Mouse (Mus musculus) forebrain, embryonic 10.5 days (tissue): ENCODE results near the gene Ppm1d. TPM values are rescaled to one million over a fixed set of nuclear protein-coding genes. Genes with fewer than 3 reads are reported as not detected.

ENCODE experiments used
- DNase-seq: peaks from one replicate; pipeline ENCODE4 v3.0.0-alpha.2; 2017; ENCODE audit warnings: low spot score; ENCODE audit errors: extremely low spot score
- H3K27ac ChIP-seq: fragments of 300-500 bp; sonication (generic); 2 replicates; pipeline ENCODE4 v1.5.1; 2016; ENCODE audit warnings: mild to moderate bottlenecking
- H3K27me3 ChIP-seq: fragments of 300-500 bp; sonication (generic); 2 replicates; pipeline ENCODE4 v1.6.1; 2016; ENCODE audit warnings: mild to moderate bottlenecking; ENCODE audit not compliant: poor library complexity, severe bottlenecking
- H3K36me3 ChIP-seq: fragments of 300-500 bp; sonication (generic); replicated peaks from 2 replicates; pipeline ENCODE4 v1.6.1; 2016; ENCODE audit warnings: mild to moderate bottlenecking, moderate library complexity
- H3K4me1 ChIP-seq: fragments of 300-500 bp; sonication (generic); 2 replicates; pipeline ENCODE4 v1.6.1; 2016
- H3K4me3 ChIP-seq: fragments of 300-500 bp; sonication (generic); 2 replicates; pipeline ENCODE4 v1.5.1; 2016; ENCODE audit warnings: mild to moderate bottlenecking, moderate library complexity
- H3K9me3 ChIP-seq: fragments of 300-500 bp; sonication (generic); 2 replicates; pipeline ENCODE4 v1.6.1; 2016; ENCODE audit warnings: mild to moderate bottlenecking, moderate library complexity
- WGBS: fragments of 180-500 bp; shearing (Covaris S2); methylation state at CpG from one replicate; pipeline ENCODE4 v1.1.7; 2016; 5-methylcytosine and 5-hydroxymethylcytosine counted together
- polyA plus RNA-seq: library from polyadenylated mRNA; unstranded; fragments of >200 nt; fragmentation: Nextera tagmentation; extraction: Ambion mirVana; gene quantifications from 2 replicates; pipeline ENCODE4 v1.2.1, GENCODE M21; 2016

Ppm1d gene
- 20.6 and 20.9 TPM in 2 replicates for polyA plus RNA-seq

- peaks cover 4% of the 10 kb centered on the region; the same call in 1 of the 2 replicates for H3K9me3 ChIP-seq
- peaks cover 22% of the 10 kb centered on the region for H3K36me3 ChIP-seq
- under 1% methylated on average over 74 of the region's 78 CpGs for WGBS
- peaks cover 27% of the 10 kb centered on the region for H3K4me1 ChIP-seq
- H3K27me3 ChIP-seq = 0 out of 2 replicates have a peak, but pooled peaks cover 3% of the 10 kb centered on the region
- peak within 1 kb of the TSS; percentile 96 for H3K27ac ChIP-seq
- DNase-seq = peak; percentile 99
- H3K4me3 ChIP-seq = peak within 1 kb of the TSS; percentile 93
These were observed at the start of gene Ppm1d for GRCm38 (mm10) chr11:85310713-85311574. Gene Ppm1d, plus strand, starts transcription at chr11:85311244.

- Histone ChIP-seq H3K4me1 (no peaks in the 10 kb centered on the region), H3K9me3 (no peaks in the 10 kb centered on the region), H3K27ac (no peak overlapping the region), H3K36me3 (no peaks in the 10 kb centered on the region), H3K4me3 (no peak overlapping the region), H3K27me3 (no peaks in the 10 kb centered on the region)
- DNase-seq = no peak
- WGBS = 80% methylated on average over 5 of the region's 5 CpGs
These were observed 46.4 kb upstream of the Ppm1d start for GRCm38 (mm10) chr11:85264635-85265034.

GRCm38 (mm10) chr11:85267393-85267792 lies 43.7 kb upstream of the Ppm1d start:
- Histone ChIP-seq H3K4me1 (no peaks in the 10 kb centered on the region), H3K27ac (no peak overlapping the region), H3K4me3 (no peak overlapping the region), H3K9me3 (no peaks in the 10 kb centered on the region), H3K27me3 (no peaks in the 10 kb centered on the region), H3K36me3 (no peaks in the 10 kb centered on the region)
- no peak for DNase-seq
- WGBS = 80% methylated on average over 1 of the region's 1 CpGs

- H3K4me1 ChIP-seq = no peaks in the 10 kb centered on the region
- no peak overlapping the region for H3K27ac ChIP-seq
- no peak overlapping the region for H3K4me3 ChIP-seq
- H3K36me3 ChIP-seq = no peaks in the 10 kb centered on the region
- peak; percentile 33 for DNase-seq
- no peaks in the 10 kb centered on the region for H3K27me3 ChIP-seq
- H3K9me3 ChIP-seq = no peaks in the 10 kb centered on the region
- 53% methylated on average over 3 of the region's 3 CpGs for WGBS
These were observed 40.4 kb upstream of the Ppm1d start for GRCm38 (mm10) chr11:85270631-85271030.

- no peaks in the 10 kb centered on the region for H3K4me1 ChIP-seq
- no peaks in the 10 kb centered on the region for H3K36me3 ChIP-seq
- H3K9me3 ChIP-seq = no peaks in the 10 kb centered on the region
- 72% methylated on average over 6 of the region's 6 CpGs for WGBS
- H3K27me3 ChIP-seq = no peaks in the 10 kb centered on the region
- no peak overlapping the region for H3K27ac ChIP-seq
- DNase-seq = no peak
- H3K4me3 ChIP-seq = no peak overlapping the region
These were observed 37.7 kb upstream of the Ppm1d start for GRCm38 (mm10) chr11:85273299-85273698.

- WGBS = 93% methylated on average over 5 of the region's 5 CpGs
- Histone ChIP-seq H3K27ac (no peak overlapping the region), H3K36me3 (no peaks in the 10 kb centered on the region), H3K4me3 (no peak overlapping the region), H3K4me1 (no peaks in the 10 kb centered on the region), H3K27me3 (no peaks in the 10 kb centered on the region), H3K9me3 (no peaks in the 10 kb centered on the region)
- no peak for DNase-seq
These were observed 35.9 kb upstream of the Ppm1d start for GRCm38 (mm10) chr11:85275151-85275550.

GRCm38 (mm10) chr11:85277609-85278008 lies 33.4 kb upstream of the Ppm1d start:
- Histone ChIP-seq H3K4me1 (no peaks in the 10 kb centered on the region), H3K27ac (no peak overlapping the region), H3K9me3 (no peaks in the 10 kb centered on the region), H3K4me3 (no peak overlapping the region), H3K27me3 (no peaks in the 10 kb centered on the region), H3K36me3 (no peaks in the 10 kb centered on the region)
- no peak for DNase-seq
- WGBS = 80% methylated on average over 5 of the region's 5 CpGs

- H3K27ac ChIP-seq = no peak overlapping the region
- WGBS = 84% methylated on average over 1 of the region's 1 CpGs
- no peaks in the 10 kb centered on the region for H3K9me3 ChIP-seq
- no peaks in the 10 kb centered on the region for H3K27me3 ChIP-seq
- H3K4me1 ChIP-seq = no peaks in the 10 kb centered on the region
- no peak for DNase-seq
- no peak overlapping the region for H3K4me3 ChIP-seq
- no peaks in the 10 kb centered on the region for H3K36me3 ChIP-seq
These were observed 32.9 kb upstream of the Ppm1d start for GRCm38 (mm10) chr11:85278175-85278574.

- Histone ChIP-seq H3K27me3 (no peaks in the 10 kb centered on the region), H3K27ac (no peak overlapping the region), H3K36me3 (no peaks in the 10 kb centered on the region), H3K4me3 (no peak overlapping the region), H3K9me3 (no peaks in the 10 kb centered on the region), H3K4me1 (no peaks in the 10 kb centered on the region)
- 85% methylated on average over 15 of the region's 15 CpGs for WGBS
- no peak for DNase-seq
These were observed 29.7 kb upstream of the Ppm1d start for GRCm38 (mm10) chr11:85281219-85281878.

GRCm38 (mm10) chr11:85297953-85298352 lies 13.1 kb upstream of the Ppm1d start:
- no peaks in the 10 kb centered on the region for H3K36me3 ChIP-seq
- no peak overlapping the region for H3K4me3 ChIP-seq
- no peaks in the 10 kb centered on the region for H3K27me3 ChIP-seq
- WGBS = 79% methylated on average over 13 of the region's 13 CpGs
- H3K9me3 ChIP-seq = no peaks in the 10 kb centered on the region
- no peak overlapping the region for H3K27ac ChIP-seq
- H3K4me1 ChIP-seq = peaks cover 2% of the 10 kb centered on the region; the same call in 1 of the 2 replicates
- DNase-seq = no peak

- Histone ChIP-seq H3K4me1 (peaks cover 2% of the 10 kb centered on the region; the same call in 1 of the 2 replicates), H3K27ac (no peak overlapping the region), H3K36me3 (no peaks in the 10 kb centered on the region), H3K9me3 (no peaks in the 10 kb centered on the region), H3K4me3 (no peak overlapping the region), H3K27me3 (no peaks in the 10 kb centered on the region)
- no peak for DNase-seq
- WGBS = 89% methylated on average over 2 of the region's 2 CpGs
These were observed 11.2 kb upstream of the Ppm1d start for GRCm38 (mm10) chr11:85299880-85300279.

GRCm38 (mm10) chr11:85301161-85301560 lies 9.9 kb upstream of the Ppm1d start:
- 91% methylated on average over 3 of the region's 3 CpGs for WGBS
- no peaks in the 10 kb centered on the region for H3K9me3 ChIP-seq

GRCm38 (mm10) chr11:85301836-85302235 lies 9.2 kb upstream of the Ppm1d start:
- Histone ChIP-seq H3K36me3 (no peaks in the 10 kb centered on the region), H3K9me3 (no peaks in the 10 kb centered on the region), H3K27me3 (no peaks in the 10 kb centered on the region), H3K27ac (no peak overlapping the region), H3K4me3 (no peak overlapping the region), H3K4me1 (peaks cover 2% of the 10 kb centered on the region; the same call in 1 of the 2 replicates)
- 77% methylated on average over 2 of the region's 2 CpGs for WGBS
- DNase-seq = no peak

More at GRCm38 (mm10) chr11:85301161-85301560, 9.9 kb upstream of the Ppm1d start:
- Histone ChIP-seq H3K4me3 (no peak overlapping the region), H3K4me1 (peaks cover 2% of the 10 kb centered on the region; the same call in 1 of the 2 replicates), H3K36me3 (no peaks in the 10 kb centered on the region), H3K27me3 (no peaks in the 10 kb centered on the region), H3K27ac (no peak overlapping the region)
- no peak for DNase-seq
